Mouse (Mus musculus) megakaryocyte progenitor cell, adult 5-6 weeks (primary cell): ENCODE measurements around the gene Cdc42ep1. TPM values are rescaled to one million over a fixed set of nuclear protein-coding genes. Genes with fewer than 3 reads are reported as not detected.
"Not testable (repeated sequence)": the region's sequence is repeated elsewhere in the genome, so short reads cannot be mapped to it uniquely, and the experiment has no call there.

ENCODE experiments used
- ATAC-seq: replicated peaks from 2 replicates; pipeline ENCODE4 v1.8.0; 2016; ENCODE audit warnings: mild to moderate bottlenecking, moderate TSS enrichment, inconsistent platforms; ENCODE audit not compliant: poor library complexity
- total RNA-seq, 2 experiments: library from RNA; stranded (forward) in 1 of 2; stranded (reverse) in 1 of 2; fragments of 157-497, 149-512 nt in 1 of 2; fragments of 200-1000 nt in 1 of 2; gene quantifications; 2 replicates each; pipeline versions ENCODE4 v1.2.3 to v1.2.4; 2015 to 2017

The Cdc42ep1 gene
- total RNA-seq, 2 experiments from 2014 or later = not detected

GRCm38 (mm10) chr15:78846805-78847204 lies 4.4 kb downstream of the Cdc42ep1 start:
- ATAC-seq = not testable (repeated sequence)

- peak; percentile 65 for ATAC-seq
Observed at GRCm38 (mm10) chr15:78848467-78848866, 6.0 kb downstream of the Cdc42ep1 start.

GRCm38 (mm10) chr15:78849485-78849884 lies 7.1 kb downstream of the Cdc42ep1 start:
- no peak for ATAC-seq

- no peak for ATAC-seq
Observed at GRCm38 (mm10) chr15:78850059-78850824, 7.8 kb downstream of the Cdc42ep1 start.

DNA sequence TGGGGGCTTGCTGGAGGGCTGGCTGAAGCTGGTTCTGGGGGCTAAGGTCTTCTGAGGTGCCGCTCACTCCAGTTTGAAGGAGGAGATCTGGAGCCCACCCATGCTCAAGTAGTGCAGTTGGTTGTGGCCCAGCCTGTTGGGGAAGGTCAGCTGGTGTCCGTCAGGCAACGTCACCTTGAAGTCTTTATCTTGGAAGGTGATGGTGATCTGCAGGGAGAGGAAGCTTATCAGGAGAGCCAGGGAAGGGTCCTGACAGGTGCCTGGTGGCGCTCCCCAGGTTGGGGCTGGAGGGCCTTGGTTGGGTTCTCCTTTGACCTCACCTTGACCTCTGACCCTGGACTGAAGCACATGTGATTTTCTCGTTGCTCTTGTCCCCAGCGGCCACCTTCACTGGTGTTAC lies 8.5 kb downstream of the Cdc42ep1 start:
- no peak for ATAC-seq

DNA sequence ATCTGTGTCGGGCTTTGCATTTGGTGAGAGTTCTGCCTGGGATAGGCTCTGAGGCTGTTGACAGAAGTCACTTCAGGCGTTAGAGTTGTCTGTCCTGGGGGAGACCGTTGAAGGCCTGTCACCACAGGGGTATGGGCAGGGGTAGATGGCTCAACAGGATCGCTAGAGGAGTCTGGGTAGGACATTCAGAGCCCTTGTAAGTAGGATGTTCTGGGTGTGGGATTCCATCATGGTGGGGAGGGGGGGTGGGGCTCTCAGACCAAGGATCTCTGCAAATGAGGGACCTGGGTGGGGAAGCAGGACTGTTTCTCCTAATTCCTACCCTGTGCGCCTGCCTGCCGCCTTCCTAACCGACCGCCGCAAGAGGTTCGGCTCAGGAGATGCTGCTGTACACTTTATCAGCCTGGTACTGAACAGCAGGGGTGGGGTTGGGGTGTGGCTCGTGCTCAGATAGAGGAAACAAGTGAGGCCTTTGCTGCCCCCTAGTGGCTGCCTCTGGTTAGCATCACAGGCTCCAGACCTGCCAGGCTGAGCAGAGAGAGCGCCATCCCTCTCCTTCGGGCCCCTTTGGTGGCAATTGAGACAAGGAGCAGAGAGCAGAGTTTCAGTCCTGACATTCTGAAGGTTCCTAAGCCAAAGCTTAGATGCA lies 9.2 kb downstream of the Cdc42ep1 start:
- ATAC-seq = peak; percentile 98

- ATAC-seq = no peak
Observed at GRCm38 (mm10) chr15:78855303-78855965, 13.0 kb downstream of the Cdc42ep1 start, which contains the start of gene Lgals2. Gene Lgals2, minus strand, starts transcription at chr15:78855529.

DNA sequence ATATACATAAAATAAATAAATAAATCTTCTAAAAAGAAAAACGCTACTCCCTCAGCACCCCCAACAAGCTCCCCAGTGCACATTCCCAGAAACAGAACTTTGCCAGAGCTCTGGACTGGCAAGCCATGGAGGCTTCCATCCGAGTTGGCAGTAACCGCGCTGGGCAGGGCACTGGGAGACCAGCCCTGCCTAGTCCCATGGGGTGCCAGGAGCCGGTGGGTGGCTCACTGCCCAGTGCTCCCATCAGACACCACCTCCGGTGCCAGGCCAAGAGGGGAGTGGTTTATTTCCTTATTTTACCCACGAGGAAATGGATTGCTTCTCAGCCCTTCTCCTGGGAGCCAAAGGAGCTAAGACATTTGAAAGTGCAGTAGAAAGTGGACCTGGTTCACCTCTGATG lies 14.6 kb downstream of the Cdc42ep1 start:
- ATAC-seq = no peak

DNA sequence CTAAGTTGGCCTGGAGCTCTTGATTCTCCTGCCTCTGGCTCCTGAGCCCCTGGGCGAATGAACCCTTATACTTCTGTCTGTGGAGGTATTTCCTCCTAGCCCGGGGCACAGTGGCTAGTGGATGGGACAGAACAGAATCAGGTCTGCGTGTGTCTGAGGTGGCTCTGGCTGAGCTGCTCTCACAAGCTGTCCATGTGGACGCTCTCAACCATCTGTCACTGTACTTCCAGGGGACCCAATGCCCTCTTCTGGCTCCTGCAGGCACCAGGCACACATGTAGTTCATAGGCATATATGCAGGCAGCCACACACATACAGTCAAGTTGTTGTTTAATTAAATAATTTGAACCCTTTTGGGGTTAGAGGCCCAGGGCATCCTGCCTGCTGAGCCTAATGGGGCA lies 16.9 kb downstream of the Cdc42ep1 start:
- ATAC-seq = no peak

GRCm38 (mm10) chr15:78859714-78860113 lies 17.3 kb downstream of the Cdc42ep1 start:
- ATAC-seq = no peak

DNA sequence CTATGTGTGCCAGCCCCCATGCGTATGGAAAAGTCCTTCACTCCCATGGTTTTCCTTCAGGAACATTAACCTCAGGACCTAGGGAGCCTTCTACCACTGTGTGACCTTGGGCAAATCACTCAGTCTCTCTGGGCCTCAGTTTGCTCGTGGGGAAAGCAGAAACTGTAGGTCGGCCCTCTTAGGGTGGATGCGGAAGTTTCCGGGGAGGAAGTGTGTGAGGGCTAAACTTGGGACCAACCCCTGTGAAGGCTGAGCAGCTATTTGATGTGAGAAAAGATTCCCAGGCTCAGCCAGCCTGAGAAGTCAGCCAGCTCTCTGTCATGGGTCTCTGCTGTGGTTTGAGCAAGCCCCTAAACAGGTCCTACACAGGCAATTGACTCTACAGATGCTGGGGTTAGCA lies 19.9 kb downstream of the Cdc42ep1 start:
- ATAC-seq = no peak

DNA sequence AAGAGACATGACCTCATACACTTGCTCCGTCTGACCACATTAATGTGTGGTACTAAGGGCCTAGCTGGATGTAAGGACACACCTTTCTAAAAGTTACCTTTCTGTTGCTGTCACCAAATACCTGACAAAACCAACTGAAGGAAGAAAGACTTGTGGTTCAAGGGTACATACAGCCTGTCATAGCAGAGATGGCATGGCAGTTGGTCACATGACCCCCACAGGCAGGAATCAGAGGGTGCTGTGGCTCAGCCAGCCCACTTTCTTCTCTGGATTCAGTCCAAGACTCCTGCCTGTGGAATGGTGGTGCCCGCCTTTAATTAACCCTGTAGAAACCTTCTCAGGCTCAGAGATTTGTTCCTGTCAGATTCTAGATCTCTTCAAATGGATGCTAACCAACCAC lies 20.7 kb downstream of the Cdc42ep1 start:
- no peak for ATAC-seq

DNA sequence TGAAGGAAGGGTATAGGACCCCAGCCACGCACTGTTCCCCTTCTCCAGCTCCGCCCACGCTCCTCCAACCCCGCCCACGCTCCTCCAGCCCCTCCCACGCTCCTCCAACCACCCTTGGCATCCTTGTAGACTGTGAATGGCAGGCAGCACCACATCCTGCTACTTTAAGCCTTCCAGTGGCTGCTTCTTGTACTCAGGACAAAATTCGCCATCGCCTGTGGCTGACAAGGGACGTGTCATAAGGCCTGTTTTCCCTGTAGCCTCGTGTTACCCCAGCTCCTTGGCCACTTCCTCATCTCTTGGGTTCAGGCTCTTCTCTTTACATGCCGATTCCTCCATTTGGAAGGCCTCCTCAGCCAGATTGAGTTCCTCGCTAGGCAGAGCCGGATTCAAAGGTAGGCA lies 21.4 kb downstream of the Cdc42ep1 start:
- peak; percentile 63 for ATAC-seq

GRCm38 (mm10) chr15:78868398-78868797 lies 26.0 kb downstream of the Cdc42ep1 start:
- no peak for ATAC-seq

GRCm38 (mm10) chr15:78868826-78869233 lies 26.4 kb downstream of the Cdc42ep1 start:
- no peak for ATAC-seq

GRCm38 (mm10) chr15:78869775-78870174 lies 27.4 kb downstream of the Cdc42ep1 start:
- ATAC-seq = peak; percentile 77

DNA sequence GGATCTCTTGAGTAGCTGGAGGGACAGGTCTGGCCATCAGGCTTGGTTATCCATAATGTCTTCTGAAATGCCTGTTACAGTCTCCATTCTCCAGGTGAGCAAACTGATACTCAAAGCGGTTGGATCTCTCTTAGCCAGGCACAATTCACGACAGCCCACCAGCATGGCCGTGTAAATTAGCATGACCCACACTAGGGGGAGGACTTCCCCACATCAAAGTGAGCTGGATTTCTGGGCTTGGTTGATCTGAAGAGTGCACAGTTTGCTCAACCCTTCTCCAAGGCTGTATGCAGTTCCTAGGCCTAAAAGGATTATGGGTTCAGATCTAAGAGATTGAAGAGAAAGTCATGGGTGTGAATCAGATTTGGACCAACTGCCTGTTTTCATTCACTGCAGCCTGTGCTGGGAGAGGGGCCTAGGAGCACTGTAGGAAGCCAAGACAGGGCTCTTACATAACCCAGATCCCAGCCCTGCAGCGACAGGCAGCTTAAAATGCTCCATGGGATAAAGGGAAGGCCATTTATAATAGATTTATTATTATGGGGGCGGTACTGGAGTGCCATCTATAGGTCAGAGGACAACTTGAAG lies 29.7 kb downstream of the Cdc42ep1 start:
- no peak for ATAC-seq

GRCm38 (mm10) chr15:78873803-78874435 lies 31.5 kb downstream of the Cdc42ep1 start:
- ATAC-seq = no peak

DNA sequence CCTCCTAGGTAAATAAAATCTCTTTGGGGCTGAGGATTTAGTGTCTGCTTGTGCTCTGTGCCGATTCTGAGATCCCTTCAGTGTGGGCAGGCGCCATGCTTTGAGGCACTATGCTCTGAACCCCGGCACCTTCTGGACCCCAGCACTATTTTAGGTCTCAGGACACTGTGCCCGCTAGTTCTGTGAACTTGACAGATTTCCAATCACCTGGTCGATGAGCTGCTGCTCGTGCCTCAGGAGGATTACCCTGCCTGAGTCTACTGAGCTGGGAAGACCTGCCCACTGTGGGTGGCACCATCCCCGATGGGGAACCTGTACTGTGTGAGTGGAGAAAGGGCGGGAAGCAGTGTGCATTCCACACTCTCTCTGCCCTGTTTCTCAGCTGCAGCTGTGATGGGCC lies 32.6 kb downstream of the Cdc42ep1 start:
- no peak for ATAC-seq

DNA sequence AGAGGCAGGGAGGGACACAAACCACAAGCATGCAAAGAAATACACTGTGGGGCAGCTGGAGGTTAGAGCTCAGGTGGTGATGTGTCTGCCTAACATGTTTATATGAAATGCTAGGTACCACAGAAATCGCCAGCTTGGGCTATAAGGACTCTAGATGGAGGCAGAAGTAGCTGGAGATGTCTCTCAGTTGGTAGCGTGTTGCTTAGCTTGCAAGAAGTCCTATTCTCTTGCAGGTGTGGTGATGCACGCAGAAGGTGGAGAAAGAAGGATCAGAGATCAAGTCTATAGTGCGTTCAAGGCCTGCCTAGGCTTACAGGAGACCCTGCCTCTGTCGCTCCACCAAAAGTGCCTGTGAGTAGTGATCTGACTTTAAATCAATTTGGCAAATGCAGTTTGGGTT lies 33.1 kb downstream of the Cdc42ep1 start:
- no peak for ATAC-seq

- ATAC-seq = peak; percentile 56
Observed at GRCm38 (mm10) chr15:78876258-78876696, 33.9 kb downstream of the Cdc42ep1 start.
